Mouse (Mus musculus): ENCODE measurements around the gene Pacs2.

The Pacs2 gene

GRCm38 (mm10) chr12:113088026-113088425, 73.7 kb downstream of the Pacs2 start:
- no peak for DNase-seq (ENCODE audit: low spot score in 2 of 2)

DNA sequence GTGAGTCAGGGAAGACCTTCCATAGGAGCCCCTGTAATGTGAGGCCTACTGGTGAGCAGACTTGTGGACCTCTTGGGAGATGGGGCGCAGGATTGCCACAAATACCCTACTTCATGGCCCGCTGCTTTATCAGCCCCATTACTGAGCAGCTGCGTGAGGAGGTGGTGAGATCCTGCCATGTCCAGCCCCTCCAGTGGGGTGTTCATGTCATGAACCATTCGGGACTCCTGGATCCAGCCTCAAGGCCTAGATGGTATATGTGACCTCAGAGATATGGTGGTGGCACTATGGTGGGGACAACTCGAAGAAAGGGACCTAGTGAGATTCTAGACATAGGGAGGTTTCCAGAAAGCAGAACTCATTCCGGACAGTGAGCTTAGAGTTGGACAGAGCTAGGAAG, 74.8 kb downstream of the Pacs2 start:
- no peak for DNase-seq (ENCODE audit: low spot score in 2 of 2)

DNA sequence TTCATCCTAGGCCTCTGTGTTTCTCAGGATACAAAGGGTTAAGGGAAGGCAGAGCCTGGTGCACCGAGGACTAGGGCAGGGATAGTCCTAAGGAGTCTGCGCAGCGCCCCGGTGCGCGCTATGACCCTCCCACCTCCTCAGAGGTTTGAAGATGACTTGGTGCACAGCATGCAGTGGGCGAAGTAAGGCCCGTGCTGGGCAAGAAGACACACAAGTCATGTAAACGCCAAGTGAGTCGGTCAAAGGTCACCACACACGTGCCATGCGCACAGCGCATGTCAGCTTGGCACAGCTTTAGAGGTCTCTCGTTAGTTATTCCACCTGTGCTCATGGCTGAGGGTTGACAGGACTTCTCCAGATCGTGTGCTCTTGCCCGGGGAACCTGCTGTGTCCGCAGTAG, 75.7 kb downstream of the Pacs2 start:
- no peak for DNase-seq (ENCODE audit: low spot score in 2 of 2)

DNA sequence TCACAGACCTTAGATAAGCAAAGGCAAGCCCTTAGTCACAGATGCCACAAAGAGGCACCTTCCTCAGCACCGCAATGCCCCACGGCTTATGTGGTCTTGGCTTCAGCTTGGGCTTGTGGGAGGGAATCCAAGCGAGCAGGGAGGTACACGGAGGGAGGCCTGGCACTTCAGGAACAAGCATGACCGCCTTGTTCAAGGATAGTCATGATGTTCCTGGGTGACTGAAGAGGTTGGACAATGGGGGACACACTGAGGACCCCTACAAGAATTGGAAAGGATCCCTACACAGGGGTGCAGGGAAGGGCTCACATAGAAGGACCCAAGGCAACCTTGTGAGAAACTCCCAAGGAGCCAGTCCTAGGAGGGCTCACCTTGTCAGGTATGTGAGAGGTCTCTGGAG, 82.7 kb downstream of the Pacs2 start:
- no peak for DNase-seq (ENCODE audit: low spot score in 2 of 2)

- peak in 1 of 2 experiments; percentile 18 for DNase-seq (ENCODE audit: low spot score in 2 of 2)
Measured at GRCm38 (mm10) chr12:113097749-113098281, 83.5 kb downstream of the Pacs2 start, which contains the start of gene Mta1. Gene Mta1, plus strand, starts transcription at chr12:113098278.

- DNase-seq (ENCODE audit: low spot score in 2 of 2) = no peak
Measured at GRCm38 (mm10) chr12:113098530-113099151, 84.3 kb downstream of the Pacs2 start.

- DNase-seq (ENCODE audit: low spot score in 2 of 2) = no peak
Measured at GRCm38 (mm10) chr12:113099470-113100237, 85.3 kb downstream of the Pacs2 start.

- DNase-seq (ENCODE audit: low spot score in 2 of 2) = no peak
Measured at GRCm38 (mm10) chr12:113100448-113101076, 86.3 kb downstream of the Pacs2 start.

GRCm38 (mm10) chr12:113101251-113101960, 87.1 kb downstream of the Pacs2 start:
- DNase-seq (ENCODE audit: low spot score in 2 of 2) = no peak

DNA sequence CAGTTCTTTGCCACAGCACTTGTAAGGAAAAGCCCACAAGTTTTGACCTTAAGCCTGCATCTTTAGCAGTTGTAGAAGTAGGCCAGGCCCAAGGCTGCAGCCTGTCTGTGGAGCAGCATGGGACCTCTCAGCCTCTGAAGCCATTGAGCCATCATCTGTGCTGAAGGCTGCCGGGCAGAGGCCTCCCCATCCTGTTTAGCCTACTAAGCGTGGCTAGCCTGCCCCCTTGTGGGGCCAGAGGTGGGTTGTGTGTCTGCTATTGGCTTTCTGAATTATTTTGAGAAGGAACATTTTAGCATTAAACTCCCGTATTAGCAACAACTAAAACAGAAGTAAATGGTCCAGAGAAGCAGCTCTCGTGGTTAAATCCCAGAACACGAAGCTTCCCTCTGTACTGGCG, 88.2 kb downstream of the Pacs2 start:
- peak; percentile 58 to 72 for DNase-seq (ENCODE audit: low spot score in 2 of 2)

- peak; percentile 16 to 25 for DNase-seq (ENCODE audit: low spot score in 2 of 2)
Measured at GRCm38 (mm10) chr12:113103846-113104451, 89.6 kb downstream of the Pacs2 start.

GRCm38 (mm10) chr12:113106386-113106785, 92.1 kb downstream of the Pacs2 start:
- DNase-seq (ENCODE audit: low spot score in 2 of 2) = no peak

- DNase-seq (ENCODE audit: low spot score in 2 of 2) = no peak
Measured at GRCm38 (mm10) chr12:113107431-113108124, 93.3 kb downstream of the Pacs2 start.

- no peak for DNase-seq (ENCODE audit: low spot score in 2 of 2)
Measured at GRCm38 (mm10) chr12:113108528-113109283, 94.4 kb downstream of the Pacs2 start.

DNA sequence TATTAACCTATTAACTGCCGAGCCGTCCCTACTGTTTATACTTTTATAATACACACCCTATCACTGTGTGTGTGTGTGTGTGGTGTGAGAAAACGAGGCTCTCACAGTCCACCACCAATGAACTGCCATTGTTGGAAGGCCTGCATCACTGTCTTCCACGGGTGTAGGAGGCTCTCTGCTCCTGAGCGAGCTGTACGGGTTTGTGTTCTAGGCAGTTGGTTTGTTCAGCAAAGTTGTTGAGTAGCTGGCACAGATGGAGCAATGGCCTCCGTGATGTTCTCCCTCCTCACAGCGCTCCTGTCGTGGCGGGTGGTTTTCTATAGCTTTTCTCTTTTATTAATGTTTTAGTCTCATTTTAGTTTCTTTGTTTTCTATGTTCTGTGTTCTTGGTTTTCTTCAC, 95.5 kb downstream of the Pacs2 start:
- no peak for DNase-seq (ENCODE audit: low spot score in 2 of 2)

DNA sequence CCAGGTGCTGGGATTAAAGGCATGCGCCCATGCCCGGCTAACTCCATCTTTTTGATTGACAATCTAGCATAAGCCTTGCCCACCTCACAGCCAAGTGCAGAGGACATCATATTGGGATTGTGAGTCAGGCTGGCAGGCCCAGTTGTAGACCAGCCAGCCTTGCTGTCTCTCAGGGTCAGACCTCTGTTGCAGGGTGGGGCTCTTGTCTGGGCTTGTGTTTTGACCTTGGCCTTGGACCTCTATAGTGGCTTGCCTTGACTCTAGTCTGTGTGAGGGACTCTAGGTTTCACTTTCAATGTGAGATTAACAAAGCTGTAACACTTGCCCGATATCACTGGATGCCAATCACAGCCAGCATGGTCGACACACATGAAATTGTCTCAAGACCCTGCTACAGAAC, 99.8 kb downstream of the Pacs2 start:
- no peak for DNase-seq (ENCODE audit: low spot score in 2 of 2)

- no peak for DNase-seq (ENCODE audit: low spot score in 2 of 2)
Measured at GRCm38 (mm10) chr12:113114856-113115538, 100.7 kb downstream of the Pacs2 start.

DNA sequence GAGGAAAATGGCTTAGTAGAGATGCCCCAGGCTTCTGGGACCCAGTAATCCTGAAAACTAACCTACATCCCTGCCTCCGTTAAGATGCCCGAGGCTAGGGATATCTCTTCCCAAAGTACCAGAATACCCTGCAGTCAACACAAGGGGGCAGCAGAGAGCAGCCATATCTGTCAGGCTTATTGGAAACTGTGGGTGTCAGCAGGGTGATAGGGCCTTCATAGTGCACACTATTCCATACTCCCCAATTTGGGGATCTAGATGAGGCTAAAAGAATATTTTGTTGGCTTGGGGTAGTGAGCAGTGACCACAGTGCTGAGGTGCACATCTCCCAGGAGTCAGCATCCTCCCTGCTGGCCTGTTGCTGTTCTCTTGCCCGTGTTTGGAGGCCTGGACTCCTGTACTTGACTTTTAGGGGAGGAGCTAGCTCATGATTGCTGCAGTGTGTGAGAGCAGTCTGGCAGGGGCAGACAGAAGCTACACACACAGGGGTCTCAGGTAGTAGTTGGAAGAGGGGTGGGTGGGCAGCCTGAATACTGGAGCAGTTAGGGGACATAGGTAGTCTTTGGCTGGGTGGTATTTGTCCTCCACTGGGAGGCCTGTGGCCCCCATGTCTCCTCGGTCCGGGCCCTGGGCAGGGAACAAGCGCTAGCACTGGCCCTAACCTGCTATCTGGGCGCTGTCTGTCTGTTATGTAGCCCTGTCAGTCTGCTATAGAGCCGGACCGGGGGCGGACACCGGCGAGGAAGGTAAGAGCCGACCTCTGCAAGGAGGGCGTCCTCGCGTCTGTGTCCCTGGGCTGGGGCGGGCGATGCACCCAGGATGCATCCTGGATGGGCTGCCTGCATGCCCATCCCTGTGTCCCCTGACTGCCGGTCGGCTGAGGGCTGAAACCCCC, 105.5 kb downstream of the Pacs2 start:
- DNase-seq (ENCODE audit: low spot score in 2 of 2) = peak; percentile 46 to 70

All from natural killer cell, adult 2 months (primary cell).